Mouse (Mus musculus) lung, postnatal 36 days (tissue): ENCODE measurements around the gene Rnd1.
A peak's percentile ranks its signal among the peaks of the same experiment; 100 is the strongest.

Experiments
- DNase-seq: peaks from one replicate; pipeline ENCODE4 v3.0.0; 2022; ENCODE audit warnings: mixed read lengths

The Rnd1 gene

GRCm38 (mm10) chr15:98677977-98678376, 716 bp upstream of the Rnd1 start:
- DNase-seq: no peak

DNA sequence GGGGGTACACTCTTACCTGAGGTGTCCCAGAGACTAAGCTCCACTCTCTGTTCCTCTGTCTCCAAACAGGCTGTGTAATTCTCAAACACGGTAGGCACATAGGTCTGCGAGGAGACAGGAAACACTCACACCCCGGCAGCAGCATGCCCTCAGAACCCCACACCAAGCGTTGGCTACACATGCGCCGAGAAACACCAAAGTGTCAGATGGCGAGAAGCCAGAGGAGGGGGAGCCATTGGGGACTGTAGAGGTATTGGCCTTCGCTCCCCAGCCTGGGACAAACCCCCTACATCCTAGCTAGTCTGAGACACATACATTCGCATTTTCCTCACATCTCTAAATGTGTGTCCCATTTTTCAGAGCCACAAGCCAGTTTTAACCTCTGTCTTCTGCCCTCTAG, 790 bp downstream of the Rnd1 start:
- no peak for DNase-seq

DNA sequence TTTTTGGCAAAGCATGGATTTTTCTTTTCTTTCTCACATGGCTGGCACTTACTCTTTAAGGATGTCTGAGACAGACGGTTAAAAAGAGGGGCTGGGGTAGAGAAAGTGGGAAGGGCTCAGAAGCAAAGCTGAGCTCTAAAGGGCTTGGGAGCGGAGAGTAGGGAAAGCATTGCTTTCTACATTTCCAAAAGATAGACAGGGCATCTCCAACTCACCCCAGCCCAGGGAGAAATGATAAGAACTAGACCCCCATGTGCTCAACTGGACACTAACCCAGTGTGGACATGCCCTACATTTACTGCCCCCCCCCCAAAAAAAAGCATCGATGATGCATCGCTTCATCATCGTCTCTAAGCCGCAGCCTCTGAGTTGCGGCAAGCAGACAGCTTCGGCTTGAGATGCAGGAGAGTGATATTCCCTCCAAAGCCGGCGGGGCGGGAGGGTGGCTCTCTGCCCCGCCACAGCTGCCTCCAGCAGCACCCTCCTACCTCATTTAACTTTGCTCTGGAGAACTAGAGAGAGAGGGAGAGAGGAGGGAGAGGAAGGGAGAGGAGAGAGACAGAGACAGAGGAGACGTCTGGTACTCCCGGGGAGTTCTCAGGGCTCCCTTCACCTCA, 1.5 kb downstream of the Rnd1 start:
- no peak for DNase-seq

DNA sequence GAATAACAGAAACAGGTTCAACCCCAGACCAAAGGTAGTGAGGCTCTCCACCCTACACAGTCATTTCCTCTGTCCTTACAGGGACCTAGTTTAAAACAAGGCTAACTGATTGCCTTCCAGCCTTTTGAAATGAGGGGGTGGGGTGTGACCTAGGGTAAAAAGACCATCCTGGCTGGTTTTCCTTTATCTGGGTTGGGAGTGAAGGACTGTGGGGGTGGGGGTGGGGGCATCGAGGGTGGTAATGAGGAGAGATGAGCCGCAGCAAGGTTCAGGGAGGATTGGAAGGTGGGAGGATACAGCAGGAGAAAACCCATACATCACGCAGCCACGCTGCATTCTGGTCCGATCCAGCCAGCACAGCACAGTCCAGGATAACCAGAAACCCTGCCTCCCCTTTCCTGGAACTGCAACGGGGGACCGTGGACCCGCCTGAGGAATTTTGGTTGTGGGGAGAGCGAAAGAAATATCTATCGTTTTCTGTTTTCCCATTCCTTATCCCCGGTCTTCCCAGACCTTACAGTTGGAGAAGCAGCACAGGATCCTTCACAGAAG, 2.2 kb downstream of the Rnd1 start:
- DNase-seq: no peak

DNA sequence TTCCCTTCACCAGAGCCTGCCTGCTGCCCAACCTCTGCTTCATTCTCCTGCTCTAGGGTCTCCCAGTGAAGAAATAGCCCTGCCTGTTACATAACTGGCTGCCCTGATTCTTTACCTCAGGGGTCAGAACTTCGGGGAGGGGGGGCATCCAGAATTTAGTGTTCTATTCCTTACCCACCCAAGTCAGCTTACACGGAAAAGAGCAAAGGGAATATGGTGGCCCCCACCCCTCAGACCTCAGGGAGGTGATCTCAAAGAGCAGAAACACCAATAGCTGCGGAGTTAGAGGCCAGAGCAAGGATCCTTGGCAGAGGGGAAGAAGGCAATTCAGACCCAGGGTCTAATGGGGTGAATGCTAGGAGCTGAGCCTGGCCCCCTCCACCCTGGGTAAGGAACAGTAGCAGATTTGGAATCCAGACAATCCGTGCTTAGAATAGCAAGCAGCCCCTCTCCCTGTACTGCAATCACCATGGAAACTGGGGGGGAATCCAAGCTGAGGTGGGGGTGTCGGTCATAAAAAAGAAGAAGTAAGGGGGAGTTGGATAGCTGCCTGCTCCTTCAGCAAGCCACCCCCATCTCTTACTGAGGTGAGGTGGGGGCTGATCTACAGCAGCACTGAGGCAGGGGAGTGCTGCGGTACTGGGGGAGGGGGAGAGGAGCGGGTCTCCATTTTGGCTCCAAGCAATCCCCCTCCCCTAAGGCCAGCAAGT, 2.8 kb downstream of the Rnd1 start:
- DNase-seq: no peak

GRCm38 (mm10) chr15:98673732-98674131, 3.5 kb downstream of the Rnd1 start:
- DNase-seq: no peak

- DNase-seq: peak; percentile 16
Measured at GRCm38 (mm10) chr15:98672592-98672991, 4.7 kb downstream of the Rnd1 start.

DNA sequence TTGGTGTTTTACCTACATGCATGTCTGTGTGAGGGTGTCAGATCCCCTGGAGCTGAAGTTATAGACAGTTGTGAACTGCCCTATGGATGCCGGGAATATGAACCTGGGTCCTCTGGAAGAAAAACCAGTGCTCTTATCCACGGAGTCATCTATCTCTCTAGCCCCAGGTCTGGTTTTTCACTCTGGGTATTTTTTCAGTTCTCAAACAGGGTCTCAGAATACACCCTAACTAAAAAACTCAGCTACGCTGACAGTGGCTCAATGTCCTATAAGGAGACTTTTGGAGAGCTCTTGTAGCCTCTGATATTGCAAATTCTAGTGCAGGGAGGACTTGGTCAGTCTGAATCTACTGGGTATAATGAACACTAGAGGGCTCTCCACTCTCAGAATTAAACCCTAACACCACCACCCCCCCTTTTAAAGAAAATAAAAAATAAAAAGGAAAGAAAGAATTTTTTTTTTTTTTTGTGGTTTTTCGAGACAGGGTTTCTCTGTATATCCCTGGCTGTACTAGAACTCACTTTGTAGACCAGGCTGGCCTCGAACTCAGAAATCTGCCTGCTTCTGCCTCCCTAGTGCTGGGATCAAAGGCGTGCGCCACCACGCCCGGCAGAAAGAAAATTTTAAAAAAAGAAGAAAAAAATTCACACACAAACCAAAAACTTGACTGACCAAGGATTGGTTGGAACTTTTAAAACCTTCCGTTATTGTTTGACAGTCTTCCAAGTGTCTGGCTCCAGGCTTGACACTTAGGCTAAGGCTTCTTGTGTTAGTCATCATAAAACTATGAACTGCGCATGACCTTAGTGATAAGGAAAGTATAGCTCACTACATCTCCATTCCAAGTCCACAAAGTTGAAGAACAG, 13.0 kb downstream of the Rnd1 start:
- DNase-seq: peak; percentile 56

DNA sequence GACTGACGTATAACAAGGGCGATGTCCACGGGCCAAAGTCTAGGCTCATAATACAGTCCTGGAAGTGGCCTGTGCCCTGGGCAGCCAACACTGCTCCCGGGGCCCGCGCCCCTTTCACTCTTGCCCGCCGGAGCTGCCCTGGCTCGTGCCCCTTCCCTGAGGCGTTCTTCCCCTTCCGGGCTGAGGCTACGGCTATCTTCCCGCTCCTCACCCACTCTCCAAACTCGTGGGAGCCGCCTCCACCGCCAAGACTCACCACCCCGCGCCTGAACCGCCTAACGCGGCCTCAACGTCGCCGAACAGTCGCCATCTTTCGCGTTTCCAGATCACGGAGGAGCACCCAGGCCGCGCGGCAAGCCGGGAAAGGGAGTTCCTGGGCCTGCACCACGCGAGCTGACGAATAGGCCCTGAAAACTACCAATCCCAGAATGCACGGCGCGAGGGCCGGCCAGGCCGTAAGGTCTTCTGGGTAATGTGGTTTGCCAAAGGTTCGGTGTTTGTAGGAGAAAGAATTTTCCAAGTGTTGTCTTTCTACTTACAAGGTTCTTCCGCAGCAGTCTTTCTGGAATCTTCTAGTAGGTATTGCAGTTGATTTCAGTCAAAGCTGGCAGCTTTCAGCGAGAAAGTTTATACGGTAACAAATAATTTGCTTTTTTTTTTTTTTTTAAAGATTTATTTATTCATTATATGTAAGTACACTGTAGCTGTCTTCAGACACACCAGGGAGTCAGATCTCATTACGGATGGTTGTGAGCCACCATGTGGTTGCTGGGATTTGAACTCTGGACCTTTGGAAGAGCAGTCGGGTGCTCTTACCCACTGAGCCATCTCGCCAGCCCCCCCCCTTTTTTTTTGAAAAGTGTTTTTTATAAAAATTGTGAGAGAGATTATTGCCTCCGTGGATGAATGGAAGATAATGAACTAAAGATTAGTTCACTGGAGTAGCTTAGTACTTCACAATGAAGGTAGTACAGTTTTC, 14.4 kb downstream of the Rnd1 start, which contains the start of gene Ddx23:
Ddx23 (minus strand) TSS at position 328 of the 979 bp plus-strand sequence.
- DNase-seq: peak; percentile 98

DNA sequence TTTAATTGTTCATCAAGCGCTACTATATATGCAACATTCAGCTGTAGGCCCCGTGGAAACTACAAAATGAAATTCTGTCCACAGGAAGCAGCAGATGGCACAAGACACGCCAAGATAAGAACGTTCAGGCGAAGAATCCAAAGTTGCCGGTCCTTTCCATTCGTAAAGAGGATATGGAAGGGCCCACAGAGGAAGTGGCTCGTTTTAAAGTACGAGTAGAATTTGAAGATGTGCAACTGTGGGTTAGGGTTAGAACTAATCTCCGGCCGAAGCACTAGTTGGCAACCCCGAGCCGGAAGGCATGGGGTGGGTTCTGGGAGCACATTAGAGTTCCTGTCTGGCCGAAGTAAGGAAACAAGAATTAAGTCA, 15.1 kb downstream of the Rnd1 start:
- DNase-seq: peak; percentile 48

DNA sequence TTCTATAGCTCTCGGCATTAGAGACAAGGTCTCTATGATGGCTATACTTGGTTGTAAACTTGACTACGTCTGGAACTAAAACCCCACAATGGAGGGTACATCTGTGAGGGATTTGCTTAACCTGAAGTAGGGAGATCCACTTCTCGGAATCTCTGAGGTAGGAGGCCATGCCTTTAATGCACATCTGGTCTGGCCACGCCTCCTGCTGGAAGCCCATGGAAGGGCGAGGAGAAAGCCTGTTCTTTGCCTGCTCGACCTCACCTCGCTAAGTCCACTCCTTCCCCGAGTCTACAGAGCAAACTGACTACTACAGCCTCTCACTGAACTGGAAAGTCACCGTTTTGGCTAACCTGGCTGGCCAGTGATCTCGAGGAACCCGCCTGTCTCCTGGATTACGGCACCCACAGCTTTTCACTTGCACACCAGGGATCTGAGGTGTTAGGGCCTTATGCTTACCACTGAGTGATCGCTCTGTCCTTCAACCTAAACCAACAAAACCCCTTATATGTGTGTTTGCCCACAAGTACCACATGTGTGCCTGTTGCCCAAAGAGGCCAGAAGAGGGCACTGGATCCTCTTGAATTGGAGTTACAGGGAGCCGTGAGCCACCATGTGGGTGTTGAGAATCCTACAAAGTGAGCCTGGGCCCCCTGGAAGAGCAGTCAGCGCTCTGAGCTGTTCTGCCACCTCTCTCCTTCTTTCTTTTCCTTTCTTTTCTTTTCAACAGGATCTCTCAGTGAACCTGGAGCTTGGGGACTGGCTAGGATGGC, 20.1 kb downstream of the Rnd1 start:
- DNase-seq: no peak

GRCm38 (mm10) chr15:98652174-98652573, 25.1 kb downstream of the Rnd1 start:
- no peak for DNase-seq

- no peak for DNase-seq
Measured at GRCm38 (mm10) chr15:98651431-98651830, 25.8 kb downstream of the Rnd1 start.

DNA sequence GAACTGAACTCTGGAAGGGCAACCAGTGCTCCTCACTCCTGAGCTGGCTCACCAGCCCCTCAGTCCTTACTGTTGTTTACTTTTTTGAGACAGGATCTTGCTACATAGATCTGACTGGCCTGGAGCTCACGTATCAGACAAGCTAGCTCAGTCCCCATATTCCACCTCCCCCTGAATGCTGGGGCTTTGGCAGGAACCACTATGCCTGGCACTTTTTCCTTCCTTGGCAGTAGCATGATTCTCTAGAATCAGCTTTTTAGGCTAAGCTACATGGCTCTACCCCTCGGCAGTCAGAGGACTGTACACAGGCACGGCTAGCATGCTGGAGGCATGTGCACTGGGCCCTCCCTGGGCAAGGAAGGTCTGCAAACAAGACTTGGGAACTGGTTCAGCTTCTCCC, 29.2 kb downstream of the Rnd1 start:
- no peak for DNase-seq

DNA sequence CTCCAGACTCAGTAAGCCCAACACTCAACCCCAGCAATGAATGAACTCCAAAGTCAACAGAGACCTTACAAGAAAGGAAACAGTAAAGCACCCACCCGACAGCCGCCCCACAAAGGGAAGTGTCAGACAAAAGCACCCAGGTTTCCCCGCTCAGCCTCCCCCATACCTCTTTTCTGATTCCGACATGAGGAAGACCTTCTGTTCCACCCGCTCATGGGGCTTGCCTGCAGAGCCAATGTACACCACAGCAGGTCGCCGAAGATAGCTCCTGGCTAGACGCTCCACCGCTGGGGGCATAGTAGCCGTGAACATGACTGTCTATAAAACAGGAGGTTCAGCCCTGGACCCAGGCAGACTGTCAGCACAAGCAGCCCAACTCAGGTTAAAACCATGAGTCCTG, 30.0 kb downstream of the Rnd1 start:
- no peak for DNase-seq

DNA sequence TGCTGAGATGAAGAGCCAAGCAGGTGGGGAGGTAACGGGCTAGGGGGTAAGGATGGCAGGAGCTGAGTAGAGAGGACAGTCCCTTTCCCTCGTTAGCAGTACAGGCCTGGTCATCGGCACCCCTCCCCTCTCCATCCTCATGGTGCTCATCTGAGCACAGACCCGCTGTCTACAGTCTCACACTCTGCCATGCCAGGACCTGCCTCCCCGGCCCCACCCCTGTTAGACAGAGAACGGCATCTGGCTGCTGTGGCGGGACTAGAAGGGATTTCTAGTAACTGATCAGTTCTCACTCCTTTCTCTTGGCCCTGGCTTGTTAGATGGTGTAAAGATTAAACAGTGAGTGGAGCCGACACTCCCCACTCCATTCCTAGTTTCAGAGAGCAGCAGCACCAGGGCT, 30.5 kb downstream of the Rnd1 start:
- no peak for DNase-seq

DNA sequence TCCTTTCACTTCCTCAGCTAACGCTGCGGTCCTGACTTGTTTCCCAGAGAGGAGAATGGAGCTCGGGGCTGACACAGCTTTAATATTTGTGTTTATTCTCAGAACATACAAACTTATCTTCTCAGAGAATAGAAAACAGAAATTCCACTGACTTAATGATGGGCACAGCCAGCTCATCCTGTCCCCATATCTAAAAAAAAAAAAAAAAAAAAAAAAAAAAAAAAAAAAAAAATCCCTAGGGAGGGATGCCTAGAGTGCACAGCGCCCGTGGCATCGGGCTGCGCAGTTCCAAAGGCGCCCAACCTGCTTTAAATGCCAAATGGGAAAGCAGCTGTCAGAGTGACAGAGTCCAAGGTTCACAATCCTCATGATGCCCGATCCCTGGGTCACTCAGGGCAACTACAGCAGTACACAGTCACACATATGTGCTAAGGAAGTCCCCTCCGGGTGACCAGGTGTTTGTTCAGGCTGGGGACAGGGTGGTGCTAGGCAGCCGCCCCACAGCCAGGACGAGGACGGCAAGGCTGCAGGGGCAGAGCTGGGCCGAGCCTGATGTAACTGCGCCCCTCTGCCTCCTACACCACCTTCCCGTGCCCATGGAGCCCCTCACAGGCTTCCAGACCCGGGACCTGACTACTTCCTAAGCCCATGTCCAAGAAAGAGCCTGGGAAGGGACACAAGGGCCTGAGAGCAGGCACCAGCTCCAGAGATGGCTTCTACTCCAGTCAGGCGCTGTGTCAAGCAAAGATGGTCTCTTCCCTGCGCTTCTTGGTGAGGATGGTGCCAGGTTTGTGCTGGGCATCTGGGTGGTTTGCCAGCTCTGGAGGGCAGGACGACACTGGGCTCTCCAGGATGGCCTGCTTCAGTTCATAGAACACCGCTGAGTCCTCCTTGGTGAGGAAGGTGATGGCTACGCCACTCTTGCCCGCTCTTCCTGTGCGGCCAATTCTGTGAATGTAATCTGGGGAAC, 31.9 kb downstream of the Rnd1 start:
- DNase-seq: no peak

GRCm38 (mm10) chr15:98644406-98644805, 32.9 kb downstream of the Rnd1 start:
- DNase-seq: no peak

DNA sequence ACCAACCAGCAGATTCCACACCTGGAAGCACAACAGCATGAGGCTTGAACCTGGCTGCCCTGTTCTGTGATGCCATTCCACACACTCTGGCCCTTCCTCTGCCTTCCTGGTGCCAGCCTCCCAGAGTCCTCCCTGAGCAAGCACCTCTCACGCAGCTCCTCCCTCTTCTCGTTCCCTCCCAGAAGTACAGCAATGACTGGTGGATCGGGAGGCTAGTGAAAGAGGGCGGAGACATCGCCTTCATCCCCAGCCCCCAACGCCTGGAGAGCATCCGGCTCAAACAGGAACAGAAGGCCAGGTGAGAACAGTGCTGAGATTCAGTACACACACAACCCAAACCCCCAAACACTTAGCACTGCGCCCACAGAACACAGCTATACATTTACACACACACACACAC, 37.1 kb downstream of the Rnd1 start:
- DNase-seq: peak; percentile 70

DNA sequence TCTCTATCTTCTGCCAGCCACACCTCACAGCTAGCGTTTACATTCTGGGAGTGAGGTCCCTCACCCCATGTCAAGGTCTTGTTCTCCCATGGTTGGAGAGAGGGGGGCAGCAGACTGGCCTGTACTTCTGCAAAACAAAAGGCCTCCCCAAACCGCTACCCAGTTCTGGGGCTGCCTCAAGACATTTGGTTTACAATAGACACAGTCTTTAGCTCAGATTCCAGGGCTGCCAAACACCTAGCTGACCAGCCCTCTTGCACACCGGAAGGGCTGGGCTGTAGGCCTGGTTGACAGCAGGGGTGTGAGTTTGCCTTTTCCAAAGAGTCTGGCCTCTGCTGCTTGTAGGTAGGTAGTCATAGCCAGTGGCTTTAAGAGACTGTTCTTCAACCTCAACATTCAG, 40.1 kb downstream of the Rnd1 start:
- no peak for DNase-seq
